Mouse (Mus musculus) kidney, adult 8-10 months (tissue): ENCODE data around the gene Nuak1.

Experiments used
- DNase-seq, 2 experiments: peaks; one replicate each; pipeline ENCODE4 v3.0.0; 2022

Gene Nuak1

DNA sequence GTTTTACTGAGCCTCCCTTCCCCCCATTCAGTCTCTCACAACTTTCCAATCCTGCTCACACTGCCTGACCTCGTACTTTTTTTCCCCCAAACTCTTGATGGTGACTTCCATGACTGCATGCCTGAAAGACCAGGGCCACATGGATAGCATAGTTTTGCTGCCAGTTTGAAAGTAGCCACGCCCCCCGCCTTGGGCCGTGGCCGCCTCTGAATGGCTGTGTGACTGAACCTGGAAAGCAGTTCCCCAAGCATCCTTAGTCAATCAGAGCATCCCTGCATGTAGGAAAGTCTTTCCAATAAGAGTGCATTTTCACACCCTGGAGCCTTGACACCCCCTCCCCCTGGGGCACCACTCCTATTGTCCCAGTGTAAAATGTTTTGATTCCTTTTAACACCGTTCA, 116.4 kb downstream of the Nuak1 start:
- no peak for DNase-seq
